In the genomic region with DNA sequence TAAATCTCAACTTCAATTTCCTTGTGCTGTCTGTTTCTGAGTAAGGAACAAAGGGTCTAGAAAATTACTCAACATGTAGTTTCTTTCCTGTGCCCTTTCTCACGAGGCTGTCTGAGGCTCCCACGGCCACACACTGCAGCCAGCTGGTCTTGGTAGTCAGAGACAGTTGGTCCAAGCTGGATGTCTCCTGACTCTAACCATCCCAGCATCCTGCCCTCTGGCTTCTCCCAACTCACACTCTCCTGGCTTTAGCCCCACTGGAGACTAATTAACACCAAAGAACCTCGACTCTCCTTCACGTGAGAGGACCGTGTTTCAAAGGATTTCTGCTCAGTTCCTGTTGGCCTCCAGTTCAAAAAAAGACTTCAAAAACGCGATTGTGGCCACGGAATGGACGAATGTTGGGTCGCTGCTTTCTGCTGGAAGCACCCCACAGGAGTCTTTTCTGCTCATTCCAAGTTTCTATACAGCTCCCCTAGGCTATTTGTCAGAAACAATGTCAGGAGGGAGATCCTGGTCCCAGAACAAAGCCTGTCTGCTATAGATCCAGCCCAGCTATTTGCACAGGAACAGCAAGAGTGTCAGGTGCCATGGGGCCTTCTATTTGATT, we compare ENCODE assay signal across 8 mouse cellular contexts. TPM values are rescaled to one million over a fixed set of nuclear protein-coding genes. Genes with fewer than 3 reads are reported as not detected.
DNase-seq lines count a peak whose midpoint lies in the region; ATAC-seq and TF ChIP-seq lines count a peak whose summit lies in the region.

No protein-coding gene starts in this region.

- TF ChIP-seq CTCF in ES-Bruce4 (IDR thresholded peaks at IDR 0.05; ENCODE audit: low read depth, low read length) = no peak

- H3K9ac ChIP-seq in ES-Bruce4 (ENCODE audit: low read depth, poor library complexity, severe bottlenecking) = no peak overlapping the region

- H3K27me3 ChIP-seq in ES-Bruce4 (ENCODE audit: control insufficient read depth, insufficient read depth, low read length, poor library complexity, severe bottlenecking) = no peaks in the 10 kb centered on the region
- no peaks in the 10 kb centered on the region for H3K27me3 ChIP-seq in midbrain, embryonic 10.5 days (ENCODE audit: low read depth, poor library complexity, severe bottlenecking)

- 0 out of 2 replicates have a peak, but pooled peaks have one; percentile 11 for ATAC-seq in granulocyte monocyte progenitor cell, adult 5-6 weeks (replicated peaks; ENCODE audit: poor library complexity, severe bottlenecking)

- TF ChIP-seq POLR2A in ES-Bruce4 (IDR thresholded peaks at IDR 0.05; ENCODE audit: insufficient read depth, low read length) = no peak

- H3K27ac ChIP-seq in ES-Bruce4 (ENCODE audit: insufficient read depth, low read length) = peak overlapping the region; percentile 95
- H3K27ac ChIP-seq in midbrain, embryonic 10.5 days (replicated peaks) = peak overlapping the region; percentile 80

- no peaks in the 10 kb centered on the region for H3K36me3 ChIP-seq in ES-Bruce4 (ENCODE audit: control insufficient read depth, insufficient read depth, low read length, poor library complexity, severe bottlenecking)
- H3K36me3 ChIP-seq in midbrain, embryonic 10.5 days = 0 out of 2 replicates have a peak, but pooled peaks cover 11% of the 10 kb centered on the region

- 10% methylated on average over 10 of the region's 10 CpGs for WGBS in midbrain, embryonic 10.5 days

- H3K4me1 ChIP-seq in ES-Bruce4 (ENCODE audit: control insufficient read depth, insufficient read depth, low read length) = peaks cover 8% of the 10 kb centered on the region
- peaks cover 46% of the 10 kb centered on the region for H3K4me1 ChIP-seq in midbrain, embryonic 10.5 days

- H3K4me3 ChIP-seq in ES-Bruce4 (ENCODE audit: low read depth, low read length) = peak overlapping the region; percentile 10
- peak overlapping the region; percentile 15 for H3K4me3 ChIP-seq in midbrain, embryonic 10.5 days

- peak; percentile 51 for DNase-seq in embryo, embryonic 10 days (ENCODE audit: low spot score)
- DNase-seq in midbrain, embryonic 10.5 days (ENCODE audit: low spot score) = peak; percentile 38
- no peak for DNase-seq in MN1 (ENCODE audit: low spot score)
- no peak for DNase-seq in kidney, adult 18-20 months
- no peak for DNase-seq in frontal cortex, postnatal 14 days (ENCODE audit: low spot score in 2 of 2)
- no peak for DNase-seq in left cerebral cortex, postnatal 36 days (ENCODE audit: low spot score in 2 of 2)

- intact Hi-C loops in left cerebral cortex, postnatal 36 days (cut with DNase I) = no loop called here

- H3K9me3 ChIP-seq in ES-Bruce4 (replicated peaks; ENCODE audit: control insufficient read depth, insufficient read depth, low read length, poor library complexity, severe bottlenecking) = no peaks in the 10 kb centered on the region
- H3K9me3 ChIP-seq in midbrain, embryonic 10.5 days (replicated peaks) = no peaks in the 10 kb centered on the region

- TF ChIP-seq EP300 in ES-Bruce4 (IDR thresholded peaks at IDR 0.05; ENCODE audit: insufficient read depth, low read depth, low read length) = no peak

RNA-seq across cellular contexts. Expression of a gene that starts 23.8 kb away (rescaled TPM):
- 11.0 and 12.1 TPM in 2 replicates for polyA plus RNA-seq in ES-Bruce4 (2011; ENCODE audit: insufficient read depth, insufficient read length, low read depth, missing spikeins)
- total RNA-seq in granulocyte monocyte progenitor cell, adult 5-6 weeks (2014; fragmentation: Nextera tagmentation) = 1.4 TPM in 1 of 2 replicates, not detected in the other
- not detected in 2 replicates for total RNA-seq in granulocyte monocyte progenitor cell, adult 5-6 weeks (2017)
- 12.1 and 21.1 TPM in 2 replicates for polyA plus RNA-seq in midbrain, embryonic 10.5 days (2016; fragmentation: Nextera tagmentation; extraction: Ambion mirVana)
- total RNA-seq in left cerebral cortex, postnatal 36 days (2021) = 10 to 100 TPM; 19.7 to 30.6 TPM

Comparison
In these comparisons a context has a peak if more than half of its experiments do, and no peak if none do; other contexts are left out.
1. DNase-seq: peak in embryo, embryonic 10 days (single experiment) and midbrain, embryonic 10.5 days (single experiment); none in MN1 (single experiment), kidney, adult 18-20 months (single experiment), frontal cortex, postnatal 14 days (0 of 2) and left cerebral cortex, postnatal 36 days (0 of 2).
2. RNA of a gene that starts 23.8 kb away (total RNA-seq): 19.7 to 30.6 TPM in left cerebral cortex, postnatal 36 days; 1.4 TPM in granulocyte monocyte progenitor cell, adult 5-6 weeks; every median in the first group is over 4 times any median in the second.